Mouse (Mus musculus): ENCODE results near the gene Jmjd6. TPM values are rescaled to one million over a fixed set of nuclear protein-coding genes. Genes with fewer than 3 reads are reported as not detected.

Jmjd6 gene
- total and polyA plus RNA-seq, 3 experiments, result 106 to 116 (median 109) TPM

GRCm38 (mm10) chr11:116832172-116832685 lies 11.0 kb downstream of the Jmjd6 start:
- dilution Hi-C loops (cut with MboI; ENCODE audit: extremely low pct_ligation_motif_present, extremely low pct_unique_long_range_greater_than_20kb, low sequenced_read_pairs) (no loop called here), in situ Hi-C loops (cut with MboI; ENCODE audit: low pct_ligation_motif_present, low pct_unique_long_range_greater_than_20kb, low sequenced_read_pairs) (no loop called here)
- H3K9me3 ChIP-seq (replicated peaks; ENCODE audit: low read length), result no peaks in the 10 kb centered on the region
- H3K4me2 ChIP-seq (ENCODE audit: insufficient read depth, low read depth, poor library complexity, severe bottlenecking), result no peak overlapping the region
- no peak overlapping the region for H3K4me3 ChIP-seq (replicated peaks in 1 of 3; ENCODE audit: low read depth in 2 of 3, low read length in 2 of 3, poor library complexity in 1 of 3)
- peak; percentile 86 for DNase-seq (ENCODE audit: extremely low read depth)
- H3K27ac ChIP-seq (ENCODE audit: insufficient read depth, low read depth), result peak overlapping the region; percentile 12; the same call in 1 of the 2 replicates
- H3K4me1 ChIP-seq (ENCODE audit: control insufficient read depth in 1 of 2, insufficient read depth in 2 of 2), result peaks cover 6 to 32% of the 10 kb centered on the region in 2 experiments
- H3K79me2 ChIP-seq (replicated peaks; ENCODE audit: control insufficient read depth, extremely low read depth, insufficient read depth, poor library complexity, severe bottlenecking), result no peaks in the 10 kb centered on the region
- H3K36me3 ChIP-seq (replicated peaks in 1 of 2; ENCODE audit: control insufficient read depth in 1 of 2, insufficient read depth in 1 of 2, low read length in 1 of 2), result peaks cover 36 to 57% of the 10 kb centered on the region in 2 experiments
- H3K27me3 ChIP-seq (replicated peaks), result no peaks in the 10 kb centered on the region
- no peak overlapping the region for H3K9ac ChIP-seq (ENCODE audit: insufficient read depth, low read depth)
- TF ChIP-seq RAD21 (IDR thresholded peaks at IDR 0.05; ENCODE audit: low read depth, low read length) (no peak), CHD1 (IDR thresholded peaks at IDR 0.05; ENCODE audit: low read depth, low read length) (0 out of 2 replicates have a peak, but pooled peaks have one; percentile 44), ZNF384 (IDR thresholded peaks at IDR 0.05; ENCODE audit: low read depth, low read length) (peak; percentile 90), MXI1 (IDR thresholded peaks at IDR 0.05; ENCODE audit: low read depth, low read length) (peak; percentile 61; the same call in 1 of the 2 replicates)

- DNase-seq (ENCODE audit: extremely low read depth), result no peak
- dilution Hi-C loops (cut with MboI; ENCODE audit: extremely low pct_ligation_motif_present, extremely low pct_unique_long_range_greater_than_20kb, low sequenced_read_pairs) (no loop called here), in situ Hi-C loops (cut with MboI; ENCODE audit: low pct_ligation_motif_present, low pct_unique_long_range_greater_than_20kb, low sequenced_read_pairs) (no loop called here)
- H3K4me2 ChIP-seq (ENCODE audit: insufficient read depth, low read depth, poor library complexity, severe bottlenecking), result no peak within 1 kb of the TSS
- H3K79me2 ChIP-seq (replicated peaks; ENCODE audit: control insufficient read depth, extremely low read depth, insufficient read depth, poor library complexity, severe bottlenecking), result no peaks in the 10 kb centered on the region
- H3K27me3 ChIP-seq (replicated peaks), result no peaks in the 10 kb centered on the region
- TF ChIP-seq JUN (IDR thresholded peaks at IDR 0.05; ENCODE audit: insufficient read depth, low read depth, low read length) (no peak), MAFK (IDR thresholded peaks at IDR 0.05; ENCODE audit: insufficient replicate concordance, low read length) (no peak), MXI1 (IDR thresholded peaks at IDR 0.05; ENCODE audit: low read depth, low read length) (no peak)
- H3K9me3 ChIP-seq (replicated peaks; ENCODE audit: low read length), result no peaks in the 10 kb centered on the region
- no peak within 1 kb of the TSS for H3K27ac ChIP-seq (ENCODE audit: insufficient read depth, low read depth)
- no peak within 1 kb of the TSS for H3K9ac ChIP-seq (ENCODE audit: insufficient read depth, low read depth)
- peaks cover 3 to 15% of the 10 kb centered on the region in 2 experiments for H3K4me1 ChIP-seq (ENCODE audit: control insufficient read depth in 1 of 2, insufficient read depth in 2 of 2)
- H3K36me3 ChIP-seq (replicated peaks in 1 of 2; ENCODE audit: control insufficient read depth in 1 of 2, insufficient read depth in 1 of 2, low read length in 1 of 2), result peaks cover under 1 to 11% of the 10 kb centered on the region in 2 experiments
- H3K4me3 ChIP-seq (replicated peaks in 1 of 3; ENCODE audit: low read depth in 2 of 3, low read length in 2 of 3, poor library complexity in 1 of 3), result no peak within 1 kb of the TSS
These were observed 15.6 kb downstream of the Jmjd6 start, which contains the start of gene Mxra7 for GRCm38 (mm10) chr11:116827534-116828165. Gene Mxra7, minus strand, starts transcription at chr11:116828046.

GRCm38 (mm10) chr11:116826550-116827504 lies 16.4 kb downstream of the Jmjd6 start:
- H3K27me3 ChIP-seq (replicated peaks), result no peaks in the 10 kb centered on the region
- TF ChIP-seq MAX (IDR thresholded peaks at IDR 0.05; ENCODE audit: low read length) (no peak), NELFE (IDR thresholded peaks at IDR 0.05; ENCODE audit: low read depth, low read length) (no peak), RAD21 (IDR thresholded peaks at IDR 0.05; ENCODE audit: low read depth, low read length) (no peak), PAX5 (IDR thresholded peaks at IDR 0.05; ENCODE audit: low read length) (no peak), MYC (IDR thresholded peaks at IDR 0.05; ENCODE audit: low read depth, low read length) (no peak), USF1 (IDR thresholded peaks at IDR 0.05; ENCODE audit: low read depth, low read length) (no peak), JUN (IDR thresholded peaks at IDR 0.05; ENCODE audit: insufficient read depth, low read depth, low read length) (no peak), POLR2A (IDR thresholded peaks at IDR 0.05; ENCODE audit: low read depth, low read length) (no peak), MAZ (IDR thresholded peaks at IDR 0.05; ENCODE audit: low read depth, low read length) (no peak), CHD1 (IDR thresholded peaks at IDR 0.05; ENCODE audit: low read depth, low read length) (no peak), ZKSCAN1 (IDR thresholded peaks at IDR 0.05; ENCODE audit: borderline replicate concordance, low read depth, low read length) (no peak), ZMIZ1 (IDR thresholded peaks at IDR 0.05; ENCODE audit: low read depth, low read length) (no peak), HCFC1 (IDR thresholded peaks at IDR 0.05; ENCODE audit: low read depth, low read length) (no peak)
- dilution Hi-C loops (cut with MboI; ENCODE audit: extremely low pct_ligation_motif_present, extremely low pct_unique_long_range_greater_than_20kb, low sequenced_read_pairs) (no loop called here), in situ Hi-C loops (cut with MboI; ENCODE audit: low pct_ligation_motif_present, low pct_unique_long_range_greater_than_20kb, low sequenced_read_pairs) (no loop called here)
- H3K79me2 ChIP-seq (replicated peaks; ENCODE audit: control insufficient read depth, extremely low read depth, insufficient read depth, poor library complexity, severe bottlenecking), result no peaks in the 10 kb centered on the region
- H3K36me3 ChIP-seq (replicated peaks in 1 of 2; ENCODE audit: control insufficient read depth in 1 of 2, insufficient read depth in 1 of 2, low read length in 1 of 2), result peaks cover 0 to 8% of the 10 kb centered on the region in 2 experiments
- H3K4me2 ChIP-seq (ENCODE audit: insufficient read depth, low read depth, poor library complexity, severe bottlenecking), result no peak overlapping the region
- DNase-seq (ENCODE audit: extremely low read depth), result no peak
- H3K9ac ChIP-seq (ENCODE audit: insufficient read depth, low read depth), result no peak overlapping the region
- no peak overlapping the region for H3K4me3 ChIP-seq (replicated peaks in 1 of 3; ENCODE audit: low read depth in 2 of 3, low read length in 2 of 3, poor library complexity in 1 of 3)
- H3K27ac ChIP-seq (ENCODE audit: insufficient read depth, low read depth), result no peak overlapping the region
- no peaks in the 10 kb centered on the region for H3K9me3 ChIP-seq (replicated peaks; ENCODE audit: low read length)
- peaks cover 0 to 8% of the 10 kb centered on the region in 2 experiments; a peak in 2 of 4 replicates for H3K4me1 ChIP-seq (ENCODE audit: control insufficient read depth in 1 of 2, insufficient read depth in 2 of 2)

Data from CH12.LX (cell line).